Mouse (Mus musculus) splenic B cell, adult 2 months (primary cell): ENCODE results near the gene Lamc3.

ENCODE experiments used
- DNase-seq: peaks from one replicate; pipeline ENCODE4 v3.0.0-alpha.2; 2011; ENCODE audit warnings: low read depth, low spot score
- H3K27me3 ChIP-seq: 2 replicates; pipeline ENCODE4 v1.6.1; 2012; ENCODE audit warnings: mild to moderate bottlenecking, low read length, moderate library complexity, mixed read lengths; ENCODE audit not compliant: control insufficient read depth, poor library complexity, insufficient read depth, severe bottlenecking
- H3K36me3 ChIP-seq: 2 replicates; pipeline ENCODE4 v1.6.1; 2012; ENCODE audit warnings: mild to moderate bottlenecking, low read length, moderate library complexity, mixed read lengths; ENCODE audit not compliant: control insufficient read depth, poor library complexity, insufficient read depth, severe bottlenecking

The Lamc3 gene

DNA sequence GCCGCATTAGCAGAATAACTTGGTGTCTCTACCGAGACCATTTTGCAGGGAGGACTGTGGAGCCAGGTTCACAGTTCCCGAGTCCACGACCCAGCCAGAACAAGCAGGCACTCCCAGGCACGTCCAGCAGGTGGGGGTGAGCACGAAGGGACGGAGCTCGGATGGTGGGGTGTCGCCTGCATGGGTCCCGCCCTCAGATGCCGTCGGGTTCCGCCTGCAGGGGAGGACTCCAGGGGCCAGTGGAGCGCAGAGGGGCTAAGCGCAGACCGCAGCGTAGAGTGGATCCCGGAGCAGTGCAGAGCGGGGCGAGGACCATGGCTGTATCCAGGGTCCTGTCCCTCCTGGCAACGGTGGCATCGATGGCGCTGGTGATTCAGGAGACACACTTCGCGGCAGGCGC is at the start of gene Lamc3:
Gene Lamc3, plus strand, starts transcription at position 262 of the 400 bp plus-strand sequence.
- DNase-seq, result peak; percentile 57
- H3K36me3 ChIP-seq, result no peaks in the 10 kb centered on the region

DNA sequence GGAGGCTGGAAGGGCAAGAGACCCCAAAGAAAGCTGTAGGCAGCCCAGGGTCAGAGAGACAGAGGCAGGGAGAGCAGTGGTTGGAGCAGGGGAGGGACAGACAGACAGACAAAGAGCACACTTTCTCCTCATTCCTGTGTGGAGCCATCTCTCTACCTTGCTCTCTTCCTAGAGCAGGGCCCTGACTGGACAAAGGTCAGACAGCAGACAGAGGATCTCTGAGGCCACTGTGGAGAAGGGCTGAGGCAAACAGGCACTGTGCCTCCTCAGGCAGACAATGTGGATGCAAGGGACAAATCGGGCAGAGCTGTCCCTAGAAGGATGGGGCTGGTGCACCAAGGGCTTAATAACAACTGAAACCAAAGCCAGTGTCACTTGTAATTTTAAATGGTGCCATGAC is 48.2 kb upstream of the Lamc3 start:
- no peak for DNase-seq
- no peaks in the 10 kb centered on the region for H3K36me3 ChIP-seq
- no peaks in the 10 kb centered on the region for H3K27me3 ChIP-seq

More for the DNA sequence above, at the start of gene Lamc3:
- H3K27me3 ChIP-seq, result no peaks in the 10 kb centered on the region

DNA sequence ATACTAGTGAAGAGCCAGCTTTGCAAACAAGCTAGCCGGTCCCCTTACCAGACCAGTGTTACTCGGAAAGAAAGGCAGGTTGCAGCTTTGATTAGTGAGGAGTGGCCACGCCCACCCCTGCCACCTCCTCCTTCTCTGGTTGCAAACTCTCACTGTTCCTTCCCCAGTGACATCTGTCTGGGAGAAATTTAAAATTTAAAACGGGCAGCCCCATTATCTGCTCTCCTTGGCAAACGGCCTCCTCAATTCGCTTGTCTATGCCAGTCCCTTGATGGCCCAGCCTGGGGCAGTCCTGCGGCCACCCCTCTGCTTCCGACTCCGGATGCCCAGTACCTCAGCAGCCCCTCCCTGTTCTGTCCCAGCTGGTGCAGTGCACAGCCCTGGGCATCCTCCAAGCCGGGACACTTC is 42.4 kb upstream of the Lamc3 start:
- DNase-seq, result no peak

DNA sequence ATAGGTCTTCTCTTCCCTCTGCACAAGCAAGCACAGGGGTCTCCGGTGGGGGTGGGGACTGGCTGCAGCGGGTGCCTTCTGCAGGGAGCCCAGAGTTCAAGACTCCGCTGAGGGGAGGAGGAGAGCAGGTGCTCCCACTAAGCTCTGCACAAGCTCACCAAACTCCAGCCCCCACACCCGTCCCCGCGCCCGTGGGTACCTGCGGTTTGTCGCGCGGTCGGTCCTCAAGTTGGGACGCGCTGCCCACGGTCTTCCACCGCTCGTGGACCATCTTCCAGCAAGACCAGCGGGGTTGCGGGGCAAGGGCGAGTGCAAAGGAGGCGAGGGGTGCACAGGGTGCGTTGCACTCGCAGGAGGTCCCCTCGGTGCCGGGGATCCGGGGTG is 41.6 kb upstream of the Lamc3 start:
- no peaks in the 10 kb centered on the region for H3K36me3 ChIP-seq
- DNase-seq, result no peak
- peaks cover 2% of the 10 kb centered on the region; the same call in 1 of the 2 replicates for H3K27me3 ChIP-seq

More for the DNA sequence above, 42.4 kb upstream of the Lamc3 start:
- H3K36me3 ChIP-seq, result no peaks in the 10 kb centered on the region
- H3K27me3 ChIP-seq, result peaks cover 2% of the 10 kb centered on the region; the same call in 1 of the 2 replicates

DNA sequence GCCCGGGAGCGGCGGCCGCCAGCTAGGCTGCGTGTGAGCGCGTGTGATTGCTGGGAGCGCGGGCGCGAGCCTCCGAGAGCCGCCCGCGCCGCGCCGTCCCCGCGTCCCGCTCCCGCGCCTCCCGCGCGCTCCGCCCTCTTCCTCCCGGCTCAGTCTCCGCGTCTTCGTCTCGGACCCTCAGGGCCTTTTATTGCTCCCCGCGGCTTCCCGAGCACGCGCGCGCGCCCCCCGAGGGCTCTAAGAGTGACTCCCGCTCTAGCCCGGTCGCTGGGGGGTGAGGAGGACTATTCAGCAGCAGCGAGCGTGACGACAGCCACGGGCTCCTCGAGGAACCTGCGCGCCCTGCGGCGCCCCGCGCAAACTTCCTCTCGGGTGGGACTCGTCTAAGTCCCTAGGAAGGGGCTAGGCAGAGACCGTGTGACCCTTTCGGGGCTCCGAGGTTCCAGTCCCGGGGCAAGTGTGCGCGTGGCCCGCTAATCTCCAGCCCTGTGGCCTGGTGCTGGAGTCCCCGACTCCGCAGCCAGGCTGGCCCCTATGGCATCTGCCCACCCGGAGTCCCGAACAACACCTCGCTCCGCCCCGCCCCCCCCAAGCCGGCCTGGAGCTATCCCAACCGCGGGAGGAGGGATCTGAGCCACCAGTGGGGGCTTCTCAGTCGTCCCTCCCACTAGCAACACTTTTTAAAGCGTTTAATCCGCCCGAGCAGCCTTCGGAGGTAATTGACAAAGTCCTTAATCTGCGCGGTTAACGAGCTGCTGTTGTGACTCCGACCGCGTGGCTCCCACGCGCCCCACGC is 41.0 kb upstream of the Lamc3 start, which contains the start of gene Fibcd1:
Gene Fibcd1, minus strand, starts transcription at position 110 of the 796 bp plus-strand sequence.
- peak; percentile 39 for DNase-seq

DNA sequence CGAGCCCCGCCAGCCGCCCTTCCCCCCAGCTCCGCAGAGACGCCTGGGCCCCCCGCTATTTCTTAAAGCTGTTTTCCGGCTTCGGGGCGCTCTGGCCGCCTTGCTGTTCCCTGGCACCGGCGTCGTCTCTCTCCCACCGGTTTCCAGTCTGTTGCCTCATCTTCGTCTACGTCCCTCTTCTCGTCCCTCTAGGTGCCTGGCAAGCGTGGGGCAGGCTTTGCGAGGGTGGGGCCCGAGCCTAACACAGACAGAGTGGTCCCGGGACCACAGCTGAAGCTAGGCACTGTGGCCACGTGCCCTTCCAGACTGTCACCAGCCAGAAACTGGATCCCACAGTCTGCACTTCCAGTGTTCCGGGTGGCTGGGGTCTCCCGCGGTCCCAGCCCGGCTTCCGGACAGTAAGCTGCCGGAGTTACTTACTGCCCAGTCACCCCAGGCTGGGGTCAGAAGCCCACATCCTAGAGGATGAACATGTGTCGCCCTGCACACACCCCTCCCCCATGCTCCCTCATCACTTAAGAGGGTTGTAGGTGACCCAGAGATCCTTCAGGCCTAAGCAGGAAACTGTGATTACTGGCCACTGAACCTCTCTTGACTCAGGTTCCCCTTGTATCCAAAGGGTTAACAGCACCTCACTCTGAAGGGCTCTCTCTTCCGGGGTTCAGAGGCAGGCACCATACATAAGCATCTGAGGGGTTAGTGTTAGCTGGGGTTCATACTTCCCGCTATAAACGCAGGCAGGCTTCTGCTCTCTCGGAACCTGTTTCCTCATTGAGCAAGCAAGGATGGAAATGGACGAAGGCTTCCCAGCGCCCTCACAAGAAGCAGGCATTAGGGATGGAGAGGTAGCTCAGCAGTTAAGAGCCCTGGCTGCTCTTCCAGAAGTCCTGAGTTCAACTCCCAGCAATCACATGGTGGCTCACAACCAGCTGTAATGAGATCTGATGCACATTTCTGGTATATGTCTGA is 40.1 kb upstream of the Lamc3 start:
- peak; percentile 15 for DNase-seq
- Histone ChIP-seq H3K27me3 (peaks cover 2% of the 10 kb centered on the region; the same call in 1 of the 2 replicates), H3K36me3 (no peaks in the 10 kb centered on the region)

More for the DNA sequence above, 41.0 kb upstream of the Lamc3 start, which contains the start of gene Fibcd1:
- Histone ChIP-seq H3K36me3 (no peaks in the 10 kb centered on the region), H3K27me3 (peaks cover 2% of the 10 kb centered on the region; the same call in 1 of the 2 replicates)

DNA sequence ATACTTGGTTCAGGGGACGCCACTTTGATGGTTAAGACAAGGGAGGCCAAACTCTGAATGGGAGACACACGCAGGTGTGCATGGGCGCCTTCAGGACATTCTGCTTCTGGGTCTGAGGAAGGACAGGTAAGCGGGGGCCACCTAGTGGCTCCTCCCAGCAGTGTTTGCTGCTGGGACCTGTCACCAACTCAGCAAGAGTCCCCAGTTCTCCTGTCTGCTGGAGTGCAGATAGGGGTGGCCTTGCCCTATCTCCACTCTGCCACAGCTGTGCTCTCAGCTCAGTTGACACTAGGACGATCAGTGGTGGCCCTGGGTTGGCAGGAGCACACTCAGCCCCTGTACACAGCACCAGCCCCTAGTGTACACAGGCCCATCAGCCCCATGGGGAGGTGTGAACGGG is 39.2 kb upstream of the Lamc3 start:
- Histone ChIP-seq H3K27me3 (peaks cover 2% of the 10 kb centered on the region; the same call in 1 of the 2 replicates), H3K36me3 (no peaks in the 10 kb centered on the region)
- peak; percentile 81 for DNase-seq

DNA sequence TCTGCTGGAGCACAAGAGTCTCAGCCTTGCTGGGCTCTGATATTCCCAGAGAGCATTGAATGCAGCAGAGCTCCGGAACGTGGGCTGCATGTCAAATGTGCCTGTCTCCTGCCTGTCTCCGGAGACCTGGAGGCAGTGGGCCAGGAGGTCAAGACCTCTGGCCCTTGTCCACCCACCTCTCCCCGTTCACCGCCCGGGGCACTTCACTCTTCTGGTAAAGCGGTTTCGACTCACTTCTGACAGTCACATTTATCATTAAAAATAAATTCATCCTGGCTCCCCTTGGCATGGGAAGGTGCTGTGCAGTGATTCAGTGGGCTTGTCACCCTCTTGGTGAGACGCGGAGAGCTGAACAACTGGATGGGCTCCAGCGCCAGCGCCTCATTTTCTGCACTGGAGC is 37.0 kb upstream of the Lamc3 start:
- DNase-seq, result no peak
- Histone ChIP-seq H3K36me3 (no peaks in the 10 kb centered on the region), H3K27me3 (peaks cover 2% of the 10 kb centered on the region; the same call in 1 of the 2 replicates)

DNA sequence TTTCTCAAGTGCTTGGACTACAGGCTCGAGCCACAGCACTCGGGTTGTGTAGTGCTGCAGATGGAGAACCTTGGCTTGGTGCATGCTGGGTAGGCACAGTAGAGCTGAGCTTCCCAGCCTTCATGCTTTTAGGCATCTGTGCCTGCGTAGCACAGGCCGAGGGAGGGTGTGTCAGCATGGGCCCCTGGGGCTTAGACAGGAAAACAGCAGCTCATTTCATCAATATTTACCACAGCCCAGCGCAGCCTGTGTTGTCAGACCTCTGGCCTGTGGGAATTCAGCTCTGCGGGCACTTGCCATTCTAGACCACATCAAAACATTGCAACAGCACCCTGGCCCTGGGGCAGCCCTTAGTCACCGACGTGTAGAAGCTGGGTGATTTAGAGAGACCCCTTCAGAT is 31.1 kb upstream of the Lamc3 start:
- no peak for DNase-seq
- Histone ChIP-seq H3K36me3 (no peaks in the 10 kb centered on the region), H3K27me3 (no peaks in the 10 kb centered on the region)

DNA sequence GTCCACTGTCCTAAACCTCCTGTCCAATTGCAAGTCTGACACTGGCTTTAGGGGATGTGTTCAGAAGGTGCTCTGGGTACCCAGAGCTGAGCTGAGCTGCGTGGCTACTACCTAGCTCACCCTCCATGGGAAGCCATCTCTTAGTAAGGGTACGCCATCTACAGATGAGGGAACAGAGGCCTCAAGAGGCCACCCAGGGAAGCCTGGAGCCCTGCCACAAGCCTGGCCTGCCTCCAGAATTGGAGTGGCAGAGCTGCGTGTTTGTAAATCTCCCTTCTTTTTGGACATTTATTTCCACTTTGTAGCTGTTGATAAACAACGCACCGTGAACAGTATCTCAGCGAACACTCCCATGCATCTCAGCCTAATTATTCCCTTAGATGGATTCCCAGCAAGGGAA is 29.9 kb upstream of the Lamc3 start:
- no peak for DNase-seq
- Histone ChIP-seq H3K36me3 (no peaks in the 10 kb centered on the region), H3K27me3 (no peaks in the 10 kb centered on the region)

DNA sequence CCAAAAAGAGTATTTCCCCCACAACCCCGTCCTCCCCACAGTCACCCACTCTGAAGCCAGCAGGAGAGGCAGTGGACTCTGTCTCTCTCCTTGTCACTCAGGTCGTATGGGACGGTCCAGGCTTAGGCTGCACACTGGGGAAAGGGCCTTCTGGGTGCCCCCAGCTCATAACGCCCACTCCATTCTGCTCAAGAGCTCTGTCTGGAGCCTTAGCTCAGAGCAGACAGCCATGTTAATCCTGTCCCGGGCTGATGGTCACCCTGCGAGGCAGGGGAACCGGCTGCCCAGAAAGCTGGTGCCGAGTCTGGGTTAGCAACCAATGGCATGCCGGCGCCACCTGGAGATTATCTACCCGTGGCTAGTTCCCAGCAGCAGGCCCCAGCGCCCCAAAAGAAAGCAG is 28.6 kb upstream of the Lamc3 start:
- Histone ChIP-seq H3K27me3 (no peaks in the 10 kb centered on the region), H3K36me3 (no peaks in the 10 kb centered on the region)
- DNase-seq, result no peak

DNA sequence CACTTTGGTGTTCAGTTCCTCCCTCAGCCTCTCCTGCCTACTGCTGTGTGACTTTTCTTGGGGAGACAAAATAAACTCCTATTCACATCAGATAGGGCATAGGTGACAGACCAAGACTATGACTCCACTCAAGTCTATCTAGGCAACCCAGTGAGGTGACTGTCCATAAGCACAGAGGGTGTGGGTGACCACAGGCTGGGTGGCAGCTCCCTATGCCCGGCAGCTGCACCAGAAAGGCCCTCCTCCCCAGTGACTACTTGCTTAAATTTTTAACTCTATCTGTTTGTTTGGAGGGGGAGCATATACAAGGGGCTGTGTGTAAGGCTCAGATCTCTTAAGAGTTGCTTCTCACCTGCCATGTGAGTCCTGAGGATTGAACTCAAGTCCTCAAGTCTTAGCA is 24.2 kb upstream of the Lamc3 start:
- no peak for DNase-seq
- no peaks in the 10 kb centered on the region for H3K27me3 ChIP-seq
- H3K36me3 ChIP-seq, result no peaks in the 10 kb centered on the region

DNA sequence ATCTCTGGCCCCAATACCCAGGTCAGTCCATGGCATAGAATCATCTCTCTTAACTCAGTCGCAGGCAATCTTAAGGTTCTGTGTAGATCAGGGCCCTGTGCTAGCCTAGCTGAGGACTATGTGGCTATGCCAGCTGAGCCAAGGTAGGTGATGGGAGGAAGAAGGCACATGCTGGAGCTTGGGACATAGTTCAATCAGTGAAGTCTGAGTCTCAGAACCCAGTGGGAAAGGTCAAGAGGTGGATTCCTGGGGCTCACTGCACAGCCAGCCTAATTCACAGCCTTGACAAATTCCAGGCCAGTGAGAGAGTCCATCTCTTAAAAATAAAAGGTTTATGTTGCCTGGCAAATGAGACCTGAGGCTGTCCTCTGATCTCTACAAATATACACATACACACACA is 23.3 kb upstream of the Lamc3 start:
- DNase-seq, result no peak
- Histone ChIP-seq H3K36me3 (no peaks in the 10 kb centered on the region), H3K27me3 (no peaks in the 10 kb centered on the region)

DNA sequence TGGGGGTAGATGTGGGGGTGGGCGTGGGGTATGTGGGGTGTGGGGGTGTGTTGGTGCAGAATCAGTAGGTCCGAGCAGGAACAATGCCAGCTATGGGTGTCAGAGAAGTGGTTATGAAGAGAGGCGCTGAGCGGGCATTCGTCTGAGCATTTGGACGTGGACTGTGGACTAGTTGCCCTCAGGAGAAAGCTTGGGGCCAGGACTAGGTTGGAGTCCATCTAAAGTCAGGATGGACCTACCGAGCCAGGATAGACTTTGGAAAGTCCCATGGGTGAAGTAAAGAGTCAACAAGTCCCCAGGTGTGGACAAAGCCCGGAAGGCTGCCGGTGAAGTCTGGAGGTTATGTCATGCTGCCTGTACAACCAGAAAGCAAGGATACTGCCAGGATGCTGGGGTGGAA is 22.2 kb upstream of the Lamc3 start:
- DNase-seq, result no peak
- no peaks in the 10 kb centered on the region for H3K36me3 ChIP-seq
- no peaks in the 10 kb centered on the region for H3K27me3 ChIP-seq

DNA sequence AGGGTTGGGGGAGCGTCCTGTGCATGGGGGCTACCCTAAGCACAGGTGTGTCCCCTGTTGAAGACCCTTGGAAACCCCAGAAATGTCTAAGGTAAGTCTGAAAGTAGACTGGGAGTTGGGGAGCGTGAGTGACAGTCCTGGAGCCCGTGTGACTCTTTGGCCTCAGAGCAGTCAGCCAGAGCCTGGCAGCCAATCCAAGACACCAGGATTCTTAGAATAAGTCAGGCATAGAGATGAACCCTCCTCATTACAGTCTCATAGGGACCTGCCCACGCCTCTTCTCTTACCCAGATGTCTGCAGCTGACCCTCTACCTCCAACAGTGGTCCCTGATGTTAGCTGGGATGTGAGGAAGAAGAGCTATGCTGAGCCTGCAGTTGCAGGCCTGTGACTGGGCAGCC is 21.8 kb upstream of the Lamc3 start:
- DNase-seq, result no peak
- Histone ChIP-seq H3K36me3 (no peaks in the 10 kb centered on the region), H3K27me3 (no peaks in the 10 kb centered on the region)
